Mouse (Mus musculus): ENCODE measurements at regions not wholly inside any gene's neighbourhood (a gene's known extent, or its start where the extent isn't known, plus 50 kb on each side); places are given as distances from the start of the nearest gene placed in this dataset.

DNA sequence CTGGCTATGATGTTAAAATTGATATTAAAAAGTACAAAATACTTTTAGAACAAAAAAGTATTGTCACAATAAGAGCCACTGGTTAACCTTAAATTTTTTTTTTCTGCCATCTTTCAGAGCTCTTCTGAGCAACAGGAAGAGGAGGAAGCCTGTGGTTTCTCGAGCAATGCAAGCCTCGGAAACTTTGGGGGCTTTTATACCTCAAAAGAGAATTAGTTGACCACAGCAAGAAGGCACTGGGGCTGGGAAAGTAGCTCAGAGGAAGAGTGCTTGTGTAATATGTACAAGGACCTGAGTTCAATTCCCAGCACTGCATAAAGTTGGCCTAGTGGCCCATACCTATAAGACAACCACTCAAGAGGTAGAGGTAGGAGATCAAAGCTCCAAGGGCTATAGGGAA lies 94.7 kb downstream of the Tmem38b start:
- no peak for TF ChIP-seq CTCF (IDR thresholded peaks at IDR 0.05; ENCODE audit: borderline replicate concordance, extremely low read depth, insufficient read depth, insufficient read length)
- TF ChIP-seq POLR2A (IDR thresholded peaks at IDR 0.05; ENCODE audit: borderline replicate concordance, extremely low read depth, insufficient read depth, insufficient read length, poor library complexity, severe bottlenecking), result no peak

All from brain, embryonic 14.5 days (tissue).